Mouse (Mus musculus): ENCODE results near the gene Foxred1.

Foxred1 gene

DNA sequence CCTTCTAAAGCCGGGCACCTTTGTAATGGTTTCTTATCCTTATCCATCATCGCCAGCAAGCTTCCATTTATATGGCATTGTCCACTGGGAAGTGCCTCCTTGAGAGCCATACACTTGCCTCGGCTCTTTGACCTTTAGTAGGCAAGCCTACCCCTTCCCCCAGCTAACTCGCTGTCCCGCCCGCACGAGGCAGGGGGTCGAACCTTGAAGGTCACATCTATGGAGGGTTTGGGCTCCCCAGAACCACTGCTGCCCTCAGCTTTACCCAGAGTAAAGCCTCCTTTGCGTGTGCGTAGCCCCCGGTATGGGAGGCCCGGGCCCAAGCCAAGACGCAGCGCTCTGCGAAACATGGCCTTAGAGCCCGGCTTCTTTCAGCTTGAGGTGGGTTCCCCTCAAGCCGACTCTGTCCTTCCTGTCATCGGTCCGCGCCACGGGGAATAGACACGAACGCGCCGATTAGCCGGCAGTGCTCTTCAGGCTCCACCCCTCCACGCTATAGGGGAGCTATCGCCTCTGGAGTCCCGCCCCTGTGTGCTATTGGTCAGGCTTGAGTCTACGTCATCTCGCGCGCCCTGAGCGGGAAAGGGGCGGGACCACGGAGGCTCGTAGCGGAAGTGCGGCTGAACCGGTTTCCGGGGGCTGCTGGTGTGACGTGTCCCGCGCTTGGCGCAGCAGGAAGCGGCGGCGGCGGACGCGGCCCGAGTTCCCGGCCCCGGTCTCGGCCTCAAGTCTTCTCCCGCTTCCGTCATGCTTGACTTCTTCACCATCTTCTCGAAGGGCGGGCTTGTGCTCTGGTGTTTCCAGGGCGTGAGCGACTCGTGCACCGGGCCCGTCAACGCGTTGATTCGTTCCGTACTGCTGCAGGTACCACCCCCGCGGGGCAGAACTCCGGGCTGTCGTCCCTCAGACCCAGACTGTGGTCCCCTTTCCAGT, at the start of gene Foxred1:
Gene Foxred1 (minus strand): TSS at position 514 of the 933 bp plus-strand sequence.
- peak; percentile 99 to 100 for DNase-seq (ENCODE audit: low spot score in 2 of 2)

DNA sequence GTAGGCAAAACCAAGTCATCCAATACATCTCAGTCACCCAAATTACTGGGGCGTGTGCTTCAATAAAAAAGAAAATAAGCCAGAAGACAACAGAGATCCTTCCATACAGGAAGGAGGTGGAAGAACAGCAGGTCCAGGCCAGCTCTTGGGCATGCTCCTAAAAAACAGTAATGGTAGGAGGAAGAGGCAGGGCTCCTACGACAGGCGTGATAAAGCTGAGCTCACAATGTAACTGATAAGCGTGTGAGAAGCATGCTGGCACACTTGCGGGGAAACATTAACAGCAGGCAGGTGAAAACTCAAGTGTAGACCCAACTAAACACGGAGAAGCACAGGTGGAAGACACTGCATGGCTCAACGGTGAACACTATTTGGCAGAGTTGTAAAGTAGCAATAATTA, 46.5 kb upstream of the Foxred1 start:
- no peak for DNase-seq (ENCODE audit: low spot score in 2 of 2)

DNA sequence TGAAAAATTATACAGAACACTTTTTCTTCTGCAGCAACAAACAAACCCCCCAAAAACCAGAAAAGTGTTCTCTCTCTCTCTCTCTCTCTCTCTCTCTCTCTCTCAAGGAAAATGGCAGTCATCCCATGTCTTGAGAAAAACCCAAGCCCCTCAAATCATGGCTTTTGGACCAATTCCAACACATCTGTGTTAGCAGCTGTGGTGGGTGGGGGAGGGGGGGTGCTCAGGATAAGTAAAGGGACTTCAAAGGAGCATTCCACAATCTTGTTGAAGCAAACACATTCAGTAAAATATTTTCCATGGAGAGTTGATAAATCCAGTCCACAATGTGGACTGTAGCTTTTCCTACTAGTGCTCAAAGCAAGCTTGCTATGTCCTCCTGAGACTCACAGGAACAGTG, 38.6 kb upstream of the Foxred1 start:
- no peak for DNase-seq (ENCODE audit: low spot score in 2 of 2)

DNA sequence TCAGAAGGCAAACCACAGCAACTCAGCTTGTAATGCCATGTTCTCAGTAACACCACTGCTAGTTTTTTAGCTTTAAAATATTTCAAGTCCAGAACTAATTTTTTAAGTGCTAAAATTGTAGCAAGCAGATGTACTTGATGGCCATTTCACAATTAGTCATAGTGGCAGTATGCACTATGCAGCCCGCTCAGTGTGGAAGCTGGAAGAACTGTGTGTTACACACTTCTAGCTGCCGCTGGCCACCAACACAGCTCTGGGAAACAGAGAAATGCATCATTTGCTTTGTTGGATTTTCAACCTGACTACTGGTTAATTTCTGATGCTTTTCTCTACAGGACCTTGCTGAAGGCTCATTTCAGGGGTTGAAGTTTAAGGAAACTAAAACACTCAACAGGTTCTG, 36.5 kb upstream of the Foxred1 start:
- no peak for DNase-seq (ENCODE audit: low spot score in 2 of 2)

DNA sequence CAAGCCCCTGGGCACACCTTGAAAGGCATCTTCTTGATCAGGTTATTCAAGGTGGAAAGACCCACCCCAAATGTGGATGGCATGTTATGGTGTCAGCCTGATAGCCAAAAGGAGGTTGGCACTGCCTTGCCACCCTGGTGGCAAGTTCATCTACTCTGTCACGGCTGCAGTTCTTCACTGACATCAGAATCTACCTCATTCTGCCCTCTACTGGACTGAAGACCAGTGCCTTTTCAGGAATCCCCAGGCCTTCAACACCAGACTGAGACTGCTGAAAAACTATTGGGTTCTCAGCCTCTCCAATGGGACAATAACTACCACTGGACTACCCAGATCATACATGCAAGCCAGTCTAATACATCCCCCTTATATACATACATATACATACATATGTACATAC, 28.9 kb upstream of the Foxred1 start:
- no peak for DNase-seq (ENCODE audit: low spot score in 2 of 2)

DNA sequence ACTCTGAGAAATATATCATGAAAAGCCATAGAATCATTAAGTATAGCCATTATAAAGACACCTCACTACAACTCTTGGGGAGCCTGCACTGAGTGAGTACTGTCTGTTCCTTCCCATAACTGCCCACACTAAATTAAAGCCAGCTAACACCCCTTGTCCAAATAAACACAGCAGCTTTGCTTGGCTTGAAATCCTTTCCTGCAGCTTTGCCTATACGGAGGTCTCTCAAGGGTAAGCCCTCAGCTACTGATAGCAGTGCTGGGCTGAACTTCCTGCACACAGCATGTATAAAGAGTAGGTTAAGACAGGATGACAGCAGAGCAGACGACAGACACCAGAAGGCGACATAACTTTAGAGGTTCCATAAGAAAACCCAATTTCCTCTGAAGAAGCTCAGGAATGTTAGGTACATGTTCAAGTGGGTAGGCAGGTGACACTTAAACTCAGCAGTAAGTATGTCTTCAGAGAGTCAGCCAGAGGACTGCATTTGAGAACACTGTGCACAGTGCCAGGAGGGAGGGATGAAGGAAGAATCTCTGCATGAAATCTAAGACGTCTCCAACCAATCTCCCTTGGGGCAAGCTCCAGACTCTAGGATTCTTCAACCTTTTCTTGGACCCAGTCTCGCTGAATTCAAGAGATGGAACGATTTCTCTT, 28.2 kb upstream of the Foxred1 start:
- DNase-seq (ENCODE audit: low spot score in 2 of 2), result no peak

DNA sequence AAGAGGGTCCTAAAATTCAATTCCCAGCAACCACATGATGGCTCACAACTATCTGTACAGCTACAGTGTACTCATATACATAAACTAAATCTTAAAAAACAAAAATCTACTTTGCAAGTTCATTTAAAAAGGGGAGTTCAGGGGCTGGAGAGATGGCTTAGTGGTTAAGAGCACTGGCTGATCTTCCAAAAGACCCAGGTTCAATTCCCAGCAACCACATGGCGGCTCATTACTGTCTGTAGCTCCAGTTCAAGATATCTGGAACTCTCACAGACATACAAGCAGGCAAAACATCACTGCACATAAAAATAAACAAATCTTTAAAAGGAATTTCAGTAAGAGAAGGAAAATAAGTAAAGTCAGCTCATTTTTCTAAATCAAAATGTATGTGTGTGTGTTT, 27.5 kb upstream of the Foxred1 start:
- no peak for DNase-seq (ENCODE audit: low spot score in 2 of 2)

DNA sequence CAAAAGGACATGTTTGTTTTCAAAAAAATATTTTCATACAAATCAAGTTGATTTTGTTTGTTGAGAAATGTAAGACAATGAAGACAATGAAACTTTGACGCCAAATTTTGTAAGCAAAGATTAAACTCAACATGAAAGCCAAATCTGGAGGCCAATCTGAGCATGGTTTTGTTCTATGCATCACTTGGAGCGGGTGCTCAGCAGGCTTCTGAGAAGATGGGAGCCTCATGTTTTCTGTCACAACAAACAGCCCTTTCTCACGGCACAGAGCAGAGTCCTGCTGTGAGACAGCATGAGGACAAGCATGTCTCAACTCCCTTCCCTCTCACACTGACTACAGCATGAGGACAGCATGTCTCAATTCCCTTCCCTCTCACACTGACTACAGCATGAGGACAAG, 25.1 kb upstream of the Foxred1 start:
- DNase-seq (ENCODE audit: low spot score in 2 of 2), result no peak

DNA sequence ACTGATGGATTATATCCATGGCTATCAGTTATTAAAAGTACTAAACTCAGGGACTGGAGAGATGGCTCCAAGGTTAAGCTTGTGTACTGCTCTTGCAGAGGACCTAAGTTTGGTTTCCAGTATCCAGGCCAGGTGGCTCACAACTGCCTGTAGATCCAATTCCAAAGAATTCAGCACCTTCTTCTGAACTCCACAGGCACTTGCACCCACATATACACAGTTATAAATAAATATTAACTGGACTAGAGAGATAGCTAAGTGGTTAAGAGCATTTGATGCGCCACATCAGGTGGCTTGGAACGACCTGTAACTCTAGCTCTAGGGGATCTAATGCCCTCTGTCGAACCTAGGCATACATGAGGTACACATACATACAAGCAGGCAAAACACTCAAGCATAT, 17.8 kb upstream of the Foxred1 start:
- no peak for DNase-seq (ENCODE audit: low spot score in 2 of 2)

DNA sequence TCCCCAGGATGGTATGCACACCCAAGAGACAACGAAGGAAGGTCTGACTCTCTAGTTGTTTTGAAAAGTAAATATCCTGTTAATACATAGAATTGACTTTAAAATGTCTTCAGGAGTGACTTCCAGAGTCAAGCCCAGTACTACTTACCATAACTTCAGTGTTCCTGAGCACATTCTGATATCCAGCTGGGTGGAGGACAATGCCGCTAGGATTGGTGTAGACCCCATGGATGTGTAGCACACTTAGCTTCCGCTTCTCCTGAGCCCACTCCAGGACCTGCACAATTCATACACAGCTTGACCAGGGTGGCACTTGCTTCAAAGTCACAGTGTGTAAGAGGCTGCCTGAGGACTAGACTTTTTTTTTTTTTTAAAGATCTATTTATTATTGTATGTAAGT, 12.6 kb upstream of the Foxred1 start:
- peak in 1 of 2 experiments; percentile 15 for DNase-seq (ENCODE audit: low spot score in 2 of 2)

DNA sequence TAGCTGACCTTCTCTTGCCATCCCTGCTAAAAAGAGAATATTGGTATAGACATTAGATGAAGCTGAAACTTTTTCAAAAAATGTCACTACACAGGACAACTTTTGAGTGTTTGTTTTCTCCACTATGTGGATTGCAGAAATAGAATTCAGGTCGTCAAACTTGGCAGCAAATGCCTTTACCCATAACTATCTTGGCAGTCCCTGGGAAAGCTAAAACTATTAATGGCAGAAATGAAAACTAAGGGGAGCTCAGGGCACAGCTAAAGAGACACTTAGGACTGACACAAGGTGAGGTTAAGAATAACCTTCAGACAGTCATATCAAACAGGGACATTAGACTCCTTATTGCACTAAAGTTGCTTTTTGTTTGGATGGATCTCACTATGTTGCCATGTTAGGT, 7.1 kb upstream of the Foxred1 start:
- DNase-seq (ENCODE audit: low spot score in 2 of 2), result no peak

DNA sequence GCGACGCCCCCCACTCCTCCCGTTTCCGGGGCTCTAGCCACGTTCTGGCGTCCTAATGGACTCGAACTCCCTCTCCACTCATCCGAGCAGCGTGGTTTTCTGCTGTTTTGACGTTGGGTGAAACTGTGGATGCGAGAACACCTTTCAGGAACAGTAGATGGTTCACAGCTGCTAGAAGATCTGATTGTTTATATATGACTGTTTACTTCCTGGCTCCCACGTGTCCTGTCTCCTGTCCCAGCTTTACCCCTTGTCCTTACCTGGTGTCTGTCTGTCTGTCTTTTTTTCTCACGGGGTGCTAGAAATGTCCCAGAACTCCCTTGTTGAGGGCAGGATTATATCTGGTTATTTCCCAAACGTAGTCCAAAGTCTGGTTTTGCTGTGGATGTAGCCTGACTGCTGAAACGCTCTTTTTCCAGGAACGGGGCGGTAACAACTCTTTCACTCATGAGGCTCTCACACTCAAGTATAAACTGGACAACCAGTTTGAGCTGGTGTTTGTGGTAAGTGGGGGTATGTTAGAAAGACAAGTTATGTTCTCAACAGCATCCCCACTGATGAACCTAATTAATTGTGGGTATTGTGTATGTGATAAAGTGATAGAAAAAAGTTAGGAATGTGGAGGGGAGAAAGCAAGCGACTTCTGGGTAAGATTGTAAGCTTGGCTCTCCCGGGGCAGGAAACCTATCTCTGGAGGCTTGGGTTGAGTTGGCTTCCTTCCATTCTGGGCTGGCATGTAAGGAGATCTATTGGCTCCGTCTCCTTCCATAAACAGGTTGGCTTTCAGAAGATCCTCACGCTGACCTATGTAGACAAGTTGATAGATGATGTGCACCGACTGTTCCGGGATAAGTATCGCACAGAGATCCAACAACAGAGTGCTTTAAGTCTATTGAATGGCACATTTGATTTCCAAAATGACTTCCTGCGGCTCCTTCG, 987 bp upstream of the Foxred1 start:
- DNase-seq (ENCODE audit: low spot score in 2 of 2), result no peak

DNA sequence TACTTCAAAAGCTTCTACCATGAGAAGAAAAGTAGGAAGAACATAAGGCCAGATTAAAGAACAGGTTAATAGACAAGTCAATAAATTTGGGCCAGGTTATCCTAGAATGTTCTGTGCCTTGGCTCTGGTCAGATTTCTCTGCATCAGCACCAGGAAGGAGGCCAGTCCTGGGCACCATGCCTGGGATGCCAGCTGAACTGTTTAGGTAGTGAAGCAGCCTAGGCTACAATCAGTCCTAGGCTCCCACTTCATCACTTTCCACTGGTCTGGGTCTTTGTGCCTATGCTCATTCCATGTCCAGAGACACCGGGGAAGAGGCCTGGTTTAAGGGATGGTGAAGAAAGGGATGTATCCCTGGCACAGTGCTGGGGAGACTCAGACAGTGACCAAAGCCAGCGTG, 6.4 kb downstream of the Foxred1 start:
- DNase-seq (ENCODE audit: low spot score in 2 of 2), result no peak

DNA sequence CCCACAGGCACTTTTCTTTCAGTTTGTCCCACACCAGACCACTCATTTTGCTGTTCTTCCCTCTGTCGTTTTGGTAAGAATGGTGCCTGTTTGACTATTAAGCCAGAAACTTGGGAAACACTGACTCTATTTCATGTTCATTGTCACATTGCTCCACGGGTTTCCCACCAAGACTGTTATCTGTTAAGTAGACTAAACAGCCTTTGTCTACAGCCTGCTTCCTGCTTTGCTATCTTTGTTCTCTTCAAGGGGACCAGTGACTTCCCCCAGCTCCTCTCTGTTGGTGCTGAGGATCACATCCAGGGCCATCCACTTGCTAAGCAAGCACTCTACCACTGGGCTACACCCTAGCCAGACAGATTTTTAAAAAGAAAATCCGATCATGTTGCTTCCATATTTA, 7.3 kb downstream of the Foxred1 start:
- DNase-seq (ENCODE audit: low spot score in 2 of 2), result no peak

DNA sequence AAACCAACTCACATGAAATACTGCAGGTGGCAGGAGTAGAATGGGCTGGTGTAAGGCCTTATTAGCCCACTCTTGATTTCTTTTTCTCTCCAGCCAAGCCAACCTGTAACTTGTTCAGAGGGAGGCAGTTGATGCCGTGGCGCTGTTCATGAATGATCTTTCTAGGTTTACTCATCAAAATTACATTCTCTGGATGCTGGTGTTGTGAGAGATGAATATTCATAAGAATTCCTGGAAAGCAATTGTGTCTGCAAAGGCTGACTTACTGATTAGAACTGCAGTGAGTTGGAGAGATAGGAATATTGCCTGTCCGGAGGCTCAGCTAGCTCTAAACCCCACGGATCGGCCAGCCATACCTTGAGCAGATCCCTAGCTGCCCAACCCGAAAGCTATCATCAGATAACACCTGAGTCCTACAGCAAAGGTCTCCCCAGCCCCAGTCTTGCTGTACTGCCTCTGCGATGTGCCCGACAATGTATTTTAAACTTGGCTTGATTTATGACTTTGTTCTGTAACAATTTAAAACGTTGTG, 10.3 kb downstream of the Foxred1 start:
- no peak for DNase-seq (ENCODE audit: low spot score in 2 of 2)

DNA sequence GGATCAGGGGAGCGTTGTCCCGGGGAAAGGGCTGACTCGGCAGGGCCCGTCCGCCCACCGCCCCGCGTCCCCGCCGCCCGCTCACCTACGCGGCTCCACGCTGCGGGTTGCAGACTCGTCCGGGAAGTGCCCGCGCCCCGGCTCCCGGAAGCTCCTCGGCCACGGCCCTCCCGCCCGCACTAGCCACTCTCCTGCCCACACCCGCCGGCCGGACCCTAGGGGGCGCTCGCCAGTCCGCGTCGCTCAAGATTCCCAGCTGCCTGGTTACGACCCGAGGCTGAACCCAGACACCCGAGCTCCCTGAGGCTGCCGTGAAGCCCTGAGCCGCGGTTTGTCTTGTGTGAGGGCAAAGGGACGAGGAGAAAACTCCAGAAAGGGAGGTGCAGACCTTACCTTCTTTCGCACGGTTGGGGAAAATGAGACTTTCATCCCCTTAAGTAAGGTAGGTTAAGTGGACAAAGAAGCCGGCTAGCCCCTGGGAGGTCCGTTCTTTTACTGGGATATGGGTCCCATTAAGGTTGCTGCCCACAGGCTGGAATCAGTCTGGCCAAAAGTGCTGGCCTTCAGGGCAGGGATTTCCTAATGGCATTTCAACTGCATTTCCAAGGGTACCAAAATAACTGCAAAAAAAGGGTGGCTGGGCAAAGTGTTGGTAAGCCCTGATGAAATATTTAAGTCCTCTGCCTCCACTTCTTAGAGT, 10.9 kb downstream of the Foxred1 start, which contains the start of the genes Srpr and Tirap:
Gene Srpr (plus strand): TSS at position 404 of the 700 bp plus-strand sequence.
Gene Tirap (minus strand): TSS at position 520 of the 700 bp plus-strand sequence.
- DNase-seq (ENCODE audit: low spot score in 2 of 2), result peak; percentile 83 to 89

DNA sequence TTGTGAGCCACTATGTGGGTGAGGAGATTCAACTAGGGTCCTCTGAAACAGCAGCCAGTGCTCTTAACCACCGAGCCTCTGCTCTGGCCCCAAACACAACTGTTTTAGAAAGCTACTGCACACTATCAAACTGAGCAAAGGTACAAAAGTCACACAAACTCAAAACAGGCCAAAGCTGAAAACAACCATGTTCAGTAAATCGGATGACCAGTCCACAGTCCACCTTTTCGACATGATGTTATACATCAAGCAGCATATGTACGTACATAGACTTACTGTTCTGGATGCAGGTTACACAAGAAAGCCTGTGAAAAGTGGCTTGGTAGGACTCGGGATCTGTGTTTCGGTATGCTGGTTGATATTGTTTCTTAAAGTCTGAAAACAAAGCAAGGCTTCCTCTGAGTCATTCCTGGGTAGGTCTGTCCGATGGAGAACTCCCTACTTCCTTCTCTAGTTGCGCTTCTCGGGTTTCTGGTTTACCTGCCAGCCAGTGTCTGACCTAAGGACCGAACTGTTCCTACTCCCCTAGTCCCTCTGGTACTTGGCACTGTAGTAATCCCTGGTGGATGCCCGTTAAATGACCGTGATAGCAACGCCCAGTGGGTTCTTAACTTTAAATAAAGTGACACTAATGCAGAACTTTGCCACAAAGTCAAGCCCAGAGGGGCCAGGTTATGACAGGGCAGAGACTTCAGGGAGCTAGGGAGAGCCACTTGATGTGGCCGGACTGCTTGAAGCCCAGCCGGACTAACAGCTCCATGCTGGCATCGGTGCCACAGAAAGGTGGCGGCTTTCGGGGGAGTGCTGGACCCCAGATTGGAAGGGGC, 11.7 kb downstream of the Foxred1 start:
- DNase-seq (ENCODE audit: low spot score in 2 of 2), result no peak

DNA sequence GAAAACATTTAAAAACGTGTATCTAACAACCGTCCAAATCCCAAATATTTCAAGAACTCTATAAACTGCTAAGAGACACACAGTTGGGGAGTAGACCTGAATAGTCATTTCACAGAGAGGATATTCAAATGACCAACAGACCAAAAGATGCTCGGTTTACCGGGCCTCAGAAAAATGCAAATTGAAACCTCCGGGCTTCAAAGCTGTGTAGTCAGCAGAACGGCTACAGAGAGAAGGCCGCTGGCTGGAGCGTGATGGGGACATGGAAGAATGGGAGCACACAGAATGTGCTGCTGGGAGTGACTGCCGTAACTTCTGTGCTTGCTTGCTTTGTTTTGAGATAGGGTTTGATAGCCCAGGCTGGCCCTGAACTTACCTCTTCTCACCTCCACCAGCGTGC, 12.5 kb downstream of the Foxred1 start:
- no peak for DNase-seq (ENCODE audit: low spot score in 2 of 2)

DNA sequence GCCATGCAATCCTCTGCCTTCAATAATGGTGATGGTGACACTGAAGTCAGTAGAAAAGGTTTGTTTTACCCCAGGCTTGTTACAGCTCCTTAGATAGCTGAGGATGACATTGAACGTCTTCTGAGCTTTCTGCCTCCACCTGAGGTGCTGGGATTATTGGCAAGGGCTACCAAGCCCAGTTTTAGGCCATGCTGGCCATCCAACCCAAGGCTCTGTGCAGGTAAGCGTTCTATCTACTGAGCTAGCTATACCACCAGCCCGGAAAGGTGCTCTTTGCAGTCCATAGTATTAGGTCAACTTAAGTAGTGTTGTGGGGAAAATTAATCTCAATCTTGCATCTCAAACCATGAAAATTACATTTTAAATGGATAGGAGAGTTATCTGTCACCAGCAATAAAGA, 13.2 kb downstream of the Foxred1 start:
- no peak for DNase-seq (ENCODE audit: low spot score in 2 of 2)

DNA sequence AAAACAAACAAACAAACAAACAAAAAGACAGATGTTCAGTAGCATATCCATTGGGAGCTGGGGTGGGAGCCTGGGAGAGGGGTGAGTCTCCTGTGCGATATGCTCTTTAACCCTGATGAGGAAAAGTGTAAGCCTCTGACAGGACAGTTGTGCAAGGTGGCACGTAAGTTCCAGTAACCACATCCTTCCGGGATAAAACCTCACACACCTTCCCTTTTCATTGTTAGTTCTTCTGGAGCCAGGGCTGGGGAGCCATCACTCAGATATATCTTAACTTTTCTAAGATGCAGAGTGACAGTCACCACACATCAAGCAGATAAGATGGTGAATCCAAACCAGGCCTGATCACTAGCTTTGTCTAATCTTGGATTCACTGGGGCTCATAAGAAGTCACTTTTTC, 16.8 kb downstream of the Foxred1 start:
- DNase-seq (ENCODE audit: low spot score in 2 of 2), result no peak
